Mouse (Mus musculus) cerebellum, postnatal 36 days (tissue): ENCODE measurements around the gene Ubqln1.
"Not testable (repeated sequence)": the region's sequence is repeated elsewhere in the genome, so short reads cannot be mapped to it uniquely, and the experiment has no call there.

ENCODE experiments used
- DNase-seq, 2 experiments: peaks; one replicate each; pipeline ENCODE4 v3.0.0; 2021 to 2022; ENCODE audit warnings: mixed read lengths in 2 of 2

The Ubqln1 gene

GRCm38 (mm10) chr13:58149629-58150028 lies 65.8 kb downstream of the Ubqln1 start:
- no peak for DNase-seq

GRCm38 (mm10) chr13:58149033-58149558 lies 66.4 kb downstream of the Ubqln1 start:
- DNase-seq: peak in 1 of 2 experiments; percentile 18

DNA sequence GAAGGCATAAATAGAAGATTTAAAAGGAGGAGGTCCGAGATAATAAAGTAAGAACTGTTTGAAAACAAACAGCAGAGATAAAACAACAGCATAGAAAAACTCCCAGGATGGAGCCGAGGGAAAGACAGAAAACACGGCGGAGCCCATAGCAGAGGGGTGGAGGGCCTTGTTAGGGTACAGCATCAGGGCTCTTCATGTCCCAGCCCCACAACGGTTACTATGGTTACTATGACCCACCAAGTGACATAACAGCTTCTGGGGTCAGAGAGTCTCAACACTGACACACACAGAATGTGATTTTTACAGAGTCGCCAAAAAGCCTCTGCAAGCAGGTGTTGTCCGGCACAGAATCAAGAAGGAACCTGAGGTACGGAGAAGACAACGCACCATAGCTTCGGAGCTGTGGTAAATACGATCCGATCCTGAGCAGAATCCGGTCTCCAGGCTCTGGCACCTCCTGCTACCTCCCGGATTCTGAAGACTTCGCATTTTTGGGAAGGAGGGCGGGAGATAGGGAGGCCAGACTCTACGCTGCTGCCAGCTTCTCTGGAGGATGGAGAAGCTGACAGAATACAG lies 67.1 kb downstream of the Ubqln1 start:
- peak; percentile 53 to 58 for DNase-seq

GRCm38 (mm10) chr13:58147760-58148159 lies 67.7 kb downstream of the Ubqln1 start:
- no peak for DNase-seq

- DNase-seq: not testable (repeated sequence)
These were observed 68.8 kb downstream of the Ubqln1 start for GRCm38 (mm10) chr13:58146603-58147002.

- DNase-seq: no peak
These were observed 83.8 kb downstream of the Ubqln1 start for GRCm38 (mm10) chr13:58131692-58132091.

DNA sequence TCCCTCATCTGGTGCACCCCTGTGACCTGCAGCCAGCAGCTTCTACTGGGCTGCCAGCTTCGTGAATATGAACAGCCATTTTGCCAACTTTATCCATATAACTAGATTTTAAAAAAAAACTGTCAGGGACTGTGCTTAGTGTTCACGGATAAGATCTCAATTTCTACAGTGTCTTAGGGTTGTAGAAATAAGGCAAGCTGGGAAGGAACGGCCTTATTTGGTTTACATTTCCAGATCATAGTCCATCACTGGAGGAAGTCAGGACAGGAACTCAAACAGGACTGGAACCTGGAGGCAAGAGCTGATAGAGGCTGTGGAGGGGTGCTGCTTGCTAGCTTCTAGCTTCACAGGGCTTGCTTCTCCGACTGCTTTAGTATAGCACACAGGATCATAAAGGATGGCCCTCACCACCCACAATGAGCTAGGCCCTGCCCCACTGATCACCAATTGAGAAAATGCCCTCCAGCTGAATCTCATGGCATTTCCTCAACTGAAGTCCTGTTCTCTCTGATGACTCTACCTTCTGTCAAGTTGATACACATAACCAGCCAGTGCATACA lies 85.7 kb downstream of the Ubqln1 start:
- no peak for DNase-seq

GRCm38 (mm10) chr13:58128768-58129671 lies 86.4 kb downstream of the Ubqln1 start:
- peak; percentile 96 to 98 for DNase-seq

DNA sequence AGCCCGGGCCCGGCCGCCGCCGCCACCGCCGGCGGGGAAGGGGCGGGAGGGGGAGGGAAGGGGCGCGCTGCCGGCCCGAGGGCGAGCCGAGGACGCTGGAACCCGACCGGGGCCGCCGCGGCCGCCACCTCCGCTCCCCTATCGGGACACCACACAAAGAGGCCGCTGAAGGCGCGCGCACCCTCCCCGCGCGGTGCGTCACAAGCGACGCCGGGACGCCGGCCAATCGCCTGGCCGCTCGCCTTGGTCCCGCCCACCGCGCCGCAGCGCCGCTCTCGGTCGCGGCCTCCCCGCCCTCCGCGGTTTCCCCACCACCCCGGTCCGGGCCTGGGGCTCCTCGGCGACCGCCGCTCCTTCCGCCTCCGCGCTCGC lies 87.1 kb downstream of the Ubqln1 start, which contains the start of gene Hnrnpa0:
Gene Hnrnpa0 (minus strand): TSS at position 161 of the 372 bp plus-strand sequence.
- DNase-seq: peak; percentile 95 to 96

DNA sequence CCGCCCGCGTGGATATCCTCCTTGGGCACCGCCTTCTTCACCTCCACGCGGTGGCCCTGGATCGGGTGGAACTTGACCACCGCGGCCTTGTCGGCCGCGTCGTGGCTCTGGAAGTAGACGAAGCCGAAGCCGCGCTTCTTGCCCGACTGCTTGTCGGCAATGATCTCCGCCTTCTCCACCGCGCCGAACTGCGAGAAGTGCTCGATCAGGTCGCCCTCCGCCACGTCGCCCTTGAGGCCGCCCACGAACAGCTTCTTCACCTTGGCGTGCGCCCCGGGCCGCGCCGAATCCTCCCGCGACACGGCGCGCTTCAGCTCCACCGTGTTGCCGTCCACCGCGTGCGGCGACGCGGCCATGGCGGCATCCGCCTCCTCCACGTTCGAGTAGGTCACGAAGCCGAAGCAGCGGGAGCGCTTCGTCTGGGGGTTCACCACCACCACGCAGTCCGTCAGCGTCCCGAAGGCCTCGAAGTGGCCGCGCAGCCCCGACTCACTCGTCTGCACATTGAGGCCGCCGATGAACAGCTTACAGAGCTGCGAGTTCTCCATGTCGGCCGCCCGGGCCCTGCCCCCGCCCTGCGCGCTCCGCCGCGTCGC lies 87.6 kb downstream of the Ubqln1 start:
- DNase-seq: peak in 1 of 2 experiments; percentile 76

GRCm38 (mm10) chr13:58126862-58127765 lies 88.3 kb downstream of the Ubqln1 start:
- DNase-seq: no peak
